Mouse (Mus musculus) neural tube, embryonic 12.5 days (tissue): Measurements from ENCODE around the gene Tmem104. TPM values are rescaled to one million over a fixed set of nuclear protein-coding genes. Genes with fewer than 3 reads are reported as not detected.

ENCODE experiments used
- ATAC-seq: fragments of 200-750 bp; cut with Nextera tagmentation; 2 replicates; pipeline ENCODE4 v1.8.0; 2017; ENCODE audit warnings: low read depth, mild to moderate bottlenecking, moderate TSS enrichment, moderate library complexity; ENCODE audit not compliant: low FRiP score
- H3K27ac ChIP-seq: fragments of 300-500 bp; sonication (generic); 2 replicates; pipeline ENCODE4 v1.5.1; 2016
- H3K27me3 ChIP-seq: fragments of 300-500 bp; sonication (generic); replicated peaks from 2 replicates; pipeline ENCODE4 v1.6.1; 2016; ENCODE audit warnings: mild to moderate bottlenecking
- H3K36me3 ChIP-seq: fragments of 300-500 bp; sonication (generic); 2 replicates; pipeline ENCODE4 v1.6.1; 2016; ENCODE audit warnings: mild to moderate bottlenecking
- H3K4me1 ChIP-seq: fragments of 300-500 bp; sonication (generic); 2 replicates; pipeline ENCODE4 v1.6.1; 2016
- H3K4me2 ChIP-seq: fragments of 300-500 bp; sonication (generic); replicated peaks from 2 replicates; pipeline ENCODE4 v1.6.1; 2016; ENCODE audit warnings: mild to moderate bottlenecking
- H3K4me3 ChIP-seq: fragments of 300-500 bp; sonication (generic); 2 replicates; pipeline ENCODE4 v1.5.1; 2016
- H3K9ac ChIP-seq: fragments of 300-500 bp; sonication (generic); 2 replicates; pipeline ENCODE4 v1.6.1; 2016; ENCODE audit warnings: mild to moderate bottlenecking
- H3K9me3 ChIP-seq: fragments of 300-500 bp; sonication (generic); 2 replicates; pipeline ENCODE4 v1.6.1; 2016; ENCODE audit warnings: mild to moderate bottlenecking
- WGBS: fragments of 180-500 bp; shearing (Covaris S2); methylation state at CpG from one replicate; pipeline ENCODE4 v1.1.7; 2016; 5-methylcytosine and 5-hydroxymethylcytosine counted together
- polyA plus RNA-seq: library from polyadenylated mRNA; unstranded; fragments of >200 nt; fragmentation: Nextera tagmentation; extraction: Ambion mirVana; gene quantifications from 2 replicates; pipeline ENCODE4 v1.2.1, GENCODE M21; 2016

Gene Tmem104
- polyA plus RNA-seq, 1 experiment from 2014 or later = 9.7 TPM

GRCm38 (mm10) chr11:115271481-115271880 is 84.2 kb downstream of the Tmem104 start:
- Histone ChIP-seq H3K27ac (no peak overlapping the region), H3K27me3 (peaks cover 31% of the 10 kb centered on the region), H3K4me1 (peaks cover 24% of the 10 kb centered on the region), H3K9ac (no peak overlapping the region), H3K4me2 (no peak overlapping the region), H3K36me3 (peaks cover 24% of the 10 kb centered on the region; the same call in 1 of the 2 replicates), H3K4me3 (no peak overlapping the region), H3K9me3 (no peaks in the 10 kb centered on the region)
- no peak for ATAC-seq
- WGBS = 72% methylated on average over 10 of the region's 10 CpGs

DNA sequence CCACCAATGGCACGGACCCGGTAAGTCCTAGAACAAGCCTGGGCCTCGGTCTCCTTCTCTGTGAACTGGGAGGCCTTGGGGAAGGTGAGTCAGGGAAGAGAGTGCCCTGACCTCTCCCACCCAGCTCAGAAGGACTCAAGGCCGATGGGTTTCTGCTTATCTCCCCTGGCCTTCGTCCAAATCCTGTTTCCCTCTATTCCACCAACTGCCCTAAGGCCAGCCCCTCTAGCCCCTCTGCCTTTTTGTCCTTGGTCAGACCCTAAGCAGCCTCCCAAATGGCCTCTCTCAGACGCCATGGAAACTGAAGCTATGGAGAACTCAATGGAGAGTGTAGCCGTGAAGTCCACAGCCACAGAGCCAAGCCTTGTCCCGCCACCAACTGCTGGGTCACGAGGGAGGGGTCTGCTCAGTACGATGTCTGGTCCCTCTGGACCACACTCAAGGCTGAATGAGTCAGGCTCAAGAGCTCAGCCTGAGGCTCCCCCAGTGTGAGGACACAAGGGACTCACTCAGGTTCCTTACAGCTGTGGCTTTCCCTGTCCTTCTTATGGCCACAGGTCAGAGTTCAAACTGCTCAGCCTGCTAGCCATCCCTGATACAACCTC is 85.7 kb downstream of the Tmem104 start:
- Histone ChIP-seq H3K4me3 (no peak overlapping the region), H3K27me3 (peaks cover 16% of the 10 kb centered on the region), H3K4me2 (no peak overlapping the region), H3K9me3 (no peaks in the 10 kb centered on the region), H3K4me1 (peaks cover 20% of the 10 kb centered on the region), H3K36me3 (peaks cover 21% of the 10 kb centered on the region; the same call in 1 of the 2 replicates), H3K9ac (no peak overlapping the region), H3K27ac (no peak overlapping the region)
- no peak for ATAC-seq
- 78% methylated on average over 10 of the region's 10 CpGs for WGBS

DNA sequence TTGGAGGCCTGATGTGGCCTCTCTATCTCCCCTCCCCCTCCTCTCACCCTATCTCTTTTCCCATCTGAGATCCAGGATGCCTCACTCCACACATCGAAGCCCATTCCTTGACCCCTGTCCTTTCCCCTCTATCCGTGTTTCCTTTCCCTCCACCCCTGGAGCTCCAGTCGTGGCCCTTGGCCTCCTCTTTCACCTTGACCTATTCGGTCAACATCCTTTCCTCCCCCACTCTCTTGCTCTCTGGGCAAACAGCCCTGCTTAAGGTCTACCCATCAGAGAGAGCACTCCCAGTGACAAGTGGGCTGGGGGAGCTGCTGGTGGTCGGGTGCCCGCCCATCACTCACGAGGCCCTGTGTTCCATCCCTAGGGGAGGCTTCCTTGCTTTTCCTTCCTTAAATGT is 86.4 kb downstream of the Tmem104 start:
- no peaks in the 10 kb centered on the region for H3K9me3 ChIP-seq
- no peak overlapping the region for H3K27ac ChIP-seq
- no peak for ATAC-seq
- peaks cover 22% of the 10 kb centered on the region for H3K4me1 ChIP-seq
- peaks cover 9% of the 10 kb centered on the region for H3K27me3 ChIP-seq
- H3K4me3 ChIP-seq = no peak overlapping the region
- H3K36me3 ChIP-seq = peaks cover 13% of the 10 kb centered on the region; the same call in 1 of the 2 replicates
- no peak overlapping the region for H3K4me2 ChIP-seq
- H3K9ac ChIP-seq = no peak overlapping the region
- WGBS = 74% methylated on average over 7 of the region's 7 CpGs

DNA sequence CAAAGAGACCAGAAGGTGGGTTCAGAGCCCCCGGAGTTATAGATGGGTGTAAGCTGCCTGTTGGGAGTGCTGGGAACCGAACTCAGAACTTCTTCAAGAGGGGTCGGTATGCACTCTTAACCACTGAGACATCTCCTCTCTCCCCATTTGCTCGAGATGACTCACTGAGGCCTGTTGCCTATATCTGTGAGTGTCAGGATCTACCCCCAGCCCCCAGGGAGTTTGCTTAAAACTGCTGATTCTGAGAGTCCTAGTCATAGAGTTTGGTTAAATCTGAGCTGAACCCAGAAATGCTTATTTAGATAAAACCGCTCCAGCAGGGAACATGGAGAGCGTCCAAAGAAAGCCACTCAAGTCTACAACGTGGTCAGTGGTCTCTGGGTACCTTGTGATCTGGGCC is 86.9 kb downstream of the Tmem104 start:
- H3K36me3 ChIP-seq = peaks cover 9% of the 10 kb centered on the region; the same call in 1 of the 2 replicates
- H3K4me2 ChIP-seq = no peak overlapping the region
- no peak overlapping the region for H3K9ac ChIP-seq
- H3K27me3 ChIP-seq = peaks cover 4% of the 10 kb centered on the region
- WGBS = 86% methylated on average over 7 of the region's 7 CpGs
- H3K4me3 ChIP-seq = no peak overlapping the region
- no peak overlapping the region for H3K27ac ChIP-seq
- H3K4me1 ChIP-seq = peaks cover 22% of the 10 kb centered on the region
- H3K9me3 ChIP-seq = no peaks in the 10 kb centered on the region
- ATAC-seq = no peak

- Histone ChIP-seq H3K27me3 (no peaks in the 10 kb centered on the region), H3K4me1 (peaks cover 22% of the 10 kb centered on the region), H3K4me2 (peak overlapping the region; percentile 12; the same call in 1 of the 2 replicates), H3K27ac (no peak overlapping the region), H3K9ac (no peak overlapping the region), H3K4me3 (no peak overlapping the region), H3K9me3 (no peaks in the 10 kb centered on the region), H3K36me3 (peaks cover 4% of the 10 kb centered on the region; the same call in 1 of the 2 replicates)
- WGBS = 81% methylated on average over 6 of the region's 6 CpGs
- no peak for ATAC-seq
These were observed 87.5 kb downstream of the Tmem104 start for GRCm38 (mm10) chr11:115274771-115275170.

DNA sequence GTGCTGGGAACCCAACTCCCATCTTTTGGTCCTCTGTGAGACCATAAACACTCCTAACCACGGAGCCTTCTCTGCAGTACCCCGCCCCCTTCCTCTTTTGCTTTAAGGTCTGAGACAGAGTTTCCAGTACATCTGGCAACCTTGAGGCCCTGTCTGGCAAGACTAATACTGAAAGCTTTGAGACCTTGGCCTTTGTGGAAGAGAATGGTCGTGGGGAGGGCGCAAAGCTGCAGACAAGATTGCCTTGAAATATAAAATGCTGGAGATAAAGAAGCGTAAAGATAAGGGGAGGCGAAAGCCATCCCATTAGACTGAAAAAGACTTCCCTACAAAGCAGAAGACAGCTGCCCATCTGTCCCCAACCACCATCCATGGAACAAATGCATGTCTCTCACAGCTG is 88.2 kb downstream of the Tmem104 start:
- Histone ChIP-seq H3K9ac (no peak overlapping the region), H3K9me3 (no peaks in the 10 kb centered on the region), H3K27me3 (no peaks in the 10 kb centered on the region), H3K27ac (no peak overlapping the region), H3K4me1 (peaks cover 22% of the 10 kb centered on the region), H3K4me3 (no peak overlapping the region), H3K4me2 (peak overlapping the region; percentile 85), H3K36me3 (peaks cover 4% of the 10 kb centered on the region; the same call in 1 of the 2 replicates)
- no peak for ATAC-seq
- WGBS = 88% methylated on average over 6 of the region's 6 CpGs

DNA sequence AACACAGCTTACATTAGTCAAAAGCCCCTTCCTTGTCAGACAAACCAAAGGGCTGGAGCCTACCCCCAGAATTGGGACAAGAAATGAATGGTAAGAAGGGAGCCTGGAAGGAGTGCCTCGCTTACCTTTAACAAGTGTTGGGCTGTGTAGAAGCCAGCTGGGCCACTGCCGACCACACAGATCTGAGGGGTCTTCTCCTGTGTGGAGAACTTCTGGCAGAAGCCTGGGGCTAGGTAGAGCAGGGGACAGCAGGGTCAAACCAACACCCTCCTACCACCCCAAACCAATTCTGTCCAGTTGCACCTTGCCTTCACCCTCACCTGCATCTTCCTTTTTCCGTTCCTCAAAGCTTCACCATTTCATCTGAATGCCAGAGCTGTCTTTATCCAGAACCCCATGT is 88.7 kb downstream of the Tmem104 start:
- 58% methylated on average over 3 of the region's 3 CpGs for WGBS

DNA sequence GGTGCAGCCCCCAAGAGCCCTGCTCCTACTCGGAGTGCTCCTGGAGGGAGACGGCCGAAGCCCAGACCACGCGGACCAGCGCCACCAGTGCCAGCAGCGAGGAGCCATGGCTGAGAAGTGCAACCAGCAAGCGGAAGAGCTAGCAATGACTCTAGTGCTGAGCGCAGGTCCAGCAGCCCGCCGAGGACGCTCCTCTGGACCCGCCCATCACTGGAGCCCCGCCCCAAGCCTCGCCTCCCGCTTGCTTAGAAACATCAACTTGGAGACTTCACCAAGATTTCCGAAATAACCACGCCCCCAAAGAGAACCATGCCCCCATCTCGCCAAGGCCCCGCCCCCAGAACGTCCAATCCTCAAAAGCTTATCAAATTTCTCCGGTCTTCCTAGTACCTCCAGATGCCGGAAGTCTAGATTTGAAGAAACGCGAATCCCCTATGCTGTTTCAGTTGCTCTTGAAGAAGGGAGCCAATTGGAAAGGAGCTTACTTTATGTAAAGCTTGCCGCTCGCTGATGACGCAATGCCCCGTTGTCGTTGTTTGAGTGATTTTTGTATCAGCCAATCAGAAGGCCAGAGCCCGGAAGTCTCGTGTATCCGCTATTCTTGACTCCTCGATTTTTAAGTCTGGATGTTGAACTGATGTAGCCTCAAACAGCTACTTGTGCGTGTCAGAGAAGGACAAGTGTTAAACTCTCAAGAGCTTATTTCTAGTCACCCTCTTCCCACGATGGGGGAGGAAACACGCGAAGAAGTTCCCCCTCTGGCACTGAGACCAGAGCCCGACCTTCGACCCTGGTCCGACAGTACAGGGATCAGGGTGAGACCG is 89.7 kb downstream of the Tmem104 start, which contains the start of gene Fdxr:
Gene Fdxr, minus strand, starts transcription at position 271 of the 824 bp plus-strand sequence.
- Histone ChIP-seq H3K27me3 (no peaks in the 10 kb centered on the region), H3K4me2 (peak within 1 kb of the TSS; percentile 85), H3K4me3 (peak within 1 kb of the TSS; percentile 62), H3K27ac (peak within 1 kb of the TSS; percentile 60; the same call in 1 of the 2 replicates), H3K4me1 (peaks cover 22% of the 10 kb centered on the region), H3K9ac (peak within 1 kb of the TSS; percentile 80), H3K9me3 (no peaks in the 10 kb centered on the region), H3K36me3 (peaks cover under 1% of the 10 kb centered on the region; the same call in 1 of the 2 replicates)
- under 1% methylated on average over 42 of the region's 42 CpGs for WGBS
- ATAC-seq = peak; percentile 96

More for the DNA sequence above, 88.7 kb downstream of the Tmem104 start:
- H3K4me1 ChIP-seq = peaks cover 22% of the 10 kb centered on the region
- no peaks in the 10 kb centered on the region for H3K27me3 ChIP-seq
- H3K36me3 ChIP-seq = peaks cover 4% of the 10 kb centered on the region; the same call in 1 of the 2 replicates
- H3K4me3 ChIP-seq = peak overlapping the region; percentile 62
- H3K9me3 ChIP-seq = no peaks in the 10 kb centered on the region
- ATAC-seq = no peak
- 0 out of 2 replicates have a peak overlapping the region, but pooled peaks have one; percentile 60 for H3K27ac ChIP-seq
- H3K4me2 ChIP-seq = peak overlapping the region; percentile 85
- H3K9ac ChIP-seq = peak overlapping the region; percentile 80

GRCm38 (mm10) chr11:115277604-115277975 is 90.3 kb downstream of the Tmem104 start:
- no peak for ATAC-seq
- H3K9me3 ChIP-seq = no peaks in the 10 kb centered on the region
- H3K27me3 ChIP-seq = no peaks in the 10 kb centered on the region
- H3K27ac ChIP-seq = no peak overlapping the region
- peak overlapping the region; percentile 70 for H3K4me2 ChIP-seq
- 24% methylated on average over 7 of the region's 7 CpGs for WGBS
- peak overlapping the region; percentile 45 for H3K9ac ChIP-seq
- H3K4me1 ChIP-seq = peaks cover 22% of the 10 kb centered on the region
- H3K36me3 ChIP-seq = no peaks in the 10 kb centered on the region
- peak overlapping the region; percentile 55 for H3K4me3 ChIP-seq

DNA sequence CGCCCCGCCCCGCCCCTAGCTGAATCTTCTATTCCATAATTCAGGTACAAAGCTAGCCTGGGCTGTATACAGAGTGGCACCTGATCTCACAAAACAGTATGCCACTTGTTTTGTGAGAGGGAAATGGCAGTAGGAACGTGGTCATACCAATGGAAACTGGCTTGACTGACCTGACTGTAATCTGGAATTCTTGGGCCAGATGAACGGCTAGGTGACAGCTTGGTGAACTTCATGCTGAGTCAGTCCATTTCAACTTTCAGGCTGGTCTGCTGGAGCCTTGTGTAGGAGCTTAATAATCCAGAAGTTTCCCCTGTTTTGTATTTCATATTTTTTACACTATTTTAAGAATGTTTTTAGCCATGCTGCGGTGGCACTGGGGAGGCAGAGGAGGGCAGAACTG is 90.9 kb downstream of the Tmem104 start:
- Histone ChIP-seq H3K27me3 (no peaks in the 10 kb centered on the region), H3K4me3 (no peak overlapping the region), H3K4me1 (peaks cover 22% of the 10 kb centered on the region), H3K9ac (no peak overlapping the region), H3K36me3 (no peaks in the 10 kb centered on the region), H3K9me3 (no peaks in the 10 kb centered on the region), H3K4me2 (peak overlapping the region; percentile 70), H3K27ac (no peak overlapping the region)
- ATAC-seq = no peak
- WGBS = 79% methylated on average over 6 of the region's 6 CpGs

GRCm38 (mm10) chr11:115279726-115280125 is 92.4 kb downstream of the Tmem104 start:
- peaks cover 22% of the 10 kb centered on the region for H3K4me1 ChIP-seq
- H3K36me3 ChIP-seq = no peaks in the 10 kb centered on the region
- H3K4me2 ChIP-seq = no peak overlapping the region
- no peak overlapping the region for H3K4me3 ChIP-seq
- no peaks in the 10 kb centered on the region for H3K9me3 ChIP-seq
- ATAC-seq = no peak
- WGBS = 62% methylated on average over 1 of the region's 1 CpGs
- H3K27ac ChIP-seq = no peak overlapping the region
- no peaks in the 10 kb centered on the region for H3K27me3 ChIP-seq
- no peak overlapping the region for H3K9ac ChIP-seq

DNA sequence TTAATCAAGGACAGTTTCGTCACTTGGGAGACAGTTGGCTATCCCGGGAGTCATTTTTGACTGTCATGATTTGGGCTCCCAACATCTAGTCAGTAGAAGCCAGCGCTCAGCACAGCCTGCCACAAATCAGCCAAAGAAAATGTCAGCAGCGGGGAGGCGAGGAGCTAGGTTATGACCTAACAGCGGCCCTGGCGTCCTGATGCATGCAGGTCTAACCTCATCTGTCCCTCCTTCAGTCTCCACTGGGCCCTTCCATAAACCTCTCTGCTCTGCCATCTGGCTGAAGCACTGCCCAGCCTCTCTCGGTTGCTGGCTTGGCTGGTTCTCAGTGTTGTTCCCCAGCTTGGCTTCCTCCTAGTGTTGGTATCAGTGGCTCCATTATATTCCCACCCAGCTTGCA is 95.0 kb downstream of the Tmem104 start:
- Histone ChIP-seq H3K9me3 (no peaks in the 10 kb centered on the region), H3K4me1 (peaks cover 10% of the 10 kb centered on the region), H3K27me3 (no peaks in the 10 kb centered on the region), H3K36me3 (no peaks in the 10 kb centered on the region), H3K9ac (no peak overlapping the region), H3K27ac (no peak overlapping the region), H3K4me3 (no peak overlapping the region), H3K4me2 (no peak overlapping the region)
- ATAC-seq = no peak
- WGBS = 75% methylated on average over 8 of the region's 8 CpGs
